Mouse (Mus musculus) ES-E14 (cell line): ENCODE measurements around the gene Ankle1.

Experiments used
- HCFC1 ChIP-seq: IDR thresholded peaks from 2 replicates; pipeline ENCODE4 v1.6.1; 2012; ENCODE audit warnings: low read length, inconsistent platforms, borderline replicate concordance; ENCODE audit not compliant: insufficient read depth
- MAFK ChIP-seq: IDR thresholded peaks from 2 replicates; pipeline ENCODE4 v1.6.1; 2014; ENCODE audit warnings: mild to moderate bottlenecking, low read depth, low read length, inconsistent platforms; ENCODE audit not compliant: insufficient read depth
- ZC3H11A ChIP-seq: IDR thresholded peaks from 2 replicates; pipeline ENCODE4 v1.6.1; 2012; ENCODE audit warnings: low read depth, mild to moderate bottlenecking, inconsistent platforms, low read length, borderline replicate concordance
- ZNF384 ChIP-seq: IDR thresholded peaks from 2 replicates; pipeline ENCODE4 v1.6.1; 2012; ENCODE audit warnings: low read depth, low read length, inconsistent platforms

DNA sequence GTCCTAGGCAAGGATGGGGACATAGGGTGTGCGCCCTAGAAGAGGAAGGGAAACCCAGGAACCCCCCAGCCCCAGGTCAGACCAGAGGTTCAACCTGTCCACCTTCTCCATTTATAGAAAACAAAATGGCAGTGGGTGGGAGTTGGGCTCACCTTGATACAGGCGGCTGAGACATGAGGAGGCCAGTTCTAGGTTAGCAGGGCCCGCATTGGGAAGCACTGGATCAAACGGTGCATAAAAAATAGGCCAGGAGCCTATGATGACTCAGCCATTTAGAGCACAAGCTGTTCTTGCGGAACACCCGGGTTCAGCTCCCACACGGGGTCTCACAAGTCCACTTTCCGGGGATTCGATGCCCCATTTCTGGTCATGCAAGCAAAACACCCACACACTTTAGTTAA, 859 bp upstream of the Ankle1 start:
- TF ChIP-seq ZNF384, result no peak
- TF ChIP-seq HCFC1, result no peak
- TF ChIP-seq MAFK, result peak; percentile 72
- no peak for TF ChIP-seq ZC3H11A
